ENCODE assay signal across 8 mouse cellular contexts in genomic region chr10:122986320-122987225, GRCm38 (mm10).
DNase-seq lines count a peak whose midpoint lies in the region; ATAC-seq and TF ChIP-seq lines count a peak whose summit lies in the region.

No protein-coding gene starts in this region.

- H3K4me2 ChIP-seq in embryonic facial prominence, embryonic 12.5 days (replicated peaks): peak overlapping the region; percentile 48
- peak overlapping the region; percentile 71 for H3K4me2 ChIP-seq in midbrain, postnatal 0 days (ENCODE audit: low read depth, low read length, poor library complexity, severe bottlenecking)
- H3K4me2 ChIP-seq in stomach, embryonic 16.5 days (ENCODE audit: low read depth, low read length): peak overlapping the region; percentile 61

- intact Hi-C loops in heart, adult 2 months (cut with DNase I): loop anchor here (5.0 to 10.0 kb wide), 4 partner anchors 44 to 309 kb away; partner anchors contain the start of gene Ppm1h

- TF ChIP-seq POLR2A in heart, adult 2 months (IDR thresholded peaks at IDR 0.05; ENCODE audit: insufficient read depth, low read depth, low read length): peak; percentile 50

- no peak; the same call in 1 of the 2 replicates for TF ChIP-seq EP300 in heart, adult 2 months (IDR thresholded peaks at IDR 0.05; ENCODE audit: insufficient read depth, low read depth, low read length)

- 0 out of 2 replicates have a peak, but pooled peaks cover 2% of the 10 kb centered on the region for H3K79me2 ChIP-seq in heart, adult 2 months (replicated peaks; ENCODE audit: control insufficient read depth, insufficient read depth, low read length)

- H3K9ac ChIP-seq in embryonic facial prominence, embryonic 12.5 days: peak overlapping the region; percentile 100
- peak overlapping the region; percentile 97 for H3K9ac ChIP-seq in heart, adult 2 months (ENCODE audit: low read depth, low read length)
- H3K9ac ChIP-seq in midbrain, postnatal 0 days (replicated peaks; ENCODE audit: low read length, poor library complexity, severe bottlenecking): peak overlapping the region; percentile 95
- H3K9ac ChIP-seq in stomach, embryonic 16.5 days (ENCODE audit: low read length): peak overlapping the region; percentile 98

- peak; percentile 22; the same call in 1 of the 2 replicates for TF ChIP-seq CTCF in heart, adult 2 months (IDR thresholded peaks at IDR 0.05)
- no peak for TF ChIP-seq CTCF in midbrain, postnatal 0 days (IDR thresholded peaks at IDR 0.05)

- H3K4me3 ChIP-seq in embryonic facial prominence, embryonic 12.5 days: peak overlapping the region; percentile 91
- peak overlapping the region; percentile 62 for H3K4me3 ChIP-seq in heart, adult 2 months
- peak overlapping the region; percentile 91 for H3K4me3 ChIP-seq in midbrain, postnatal 0 days (ENCODE audit: low read depth, low read length)
- H3K4me3 ChIP-seq in stomach, embryonic 16.5 days (replicated peaks; ENCODE audit: low read length): peak overlapping the region; percentile 92

- H3K4me1 ChIP-seq in embryonic facial prominence, embryonic 12.5 days: peaks cover 18% of the 10 kb centered on the region; the same call in 1 of the 2 replicates
- peaks cover 10% of the 10 kb centered on the region for H3K4me1 ChIP-seq in heart, adult 2 months (ENCODE audit: control insufficient read depth, insufficient read depth, low read length)
- H3K4me1 ChIP-seq in midbrain, postnatal 0 days (ENCODE audit: insufficient read depth, low read length): peaks cover 10% of the 10 kb centered on the region
- peaks cover 25% of the 10 kb centered on the region for H3K4me1 ChIP-seq in stomach, embryonic 16.5 days (ENCODE audit: control insufficient read depth, insufficient read depth, low read length)

- H3K27me3 ChIP-seq in embryonic facial prominence, embryonic 12.5 days: no peaks in the 10 kb centered on the region
- H3K27me3 ChIP-seq in heart, adult 2 months (ENCODE audit: control insufficient read depth, insufficient read depth, low read length): no peaks in the 10 kb centered on the region
- no peaks in the 10 kb centered on the region for H3K27me3 ChIP-seq in midbrain, postnatal 0 days (ENCODE audit: insufficient read depth, low read length)
- no peaks in the 10 kb centered on the region for H3K27me3 ChIP-seq in stomach, embryonic 16.5 days (ENCODE audit: control insufficient read depth, insufficient read depth, low read length)

- peak overlapping the region; percentile 100 for H3K27ac ChIP-seq in embryonic facial prominence, embryonic 12.5 days
- peak overlapping the region; percentile 99 for H3K27ac ChIP-seq in heart, adult 2 months
- peak overlapping the region; percentile 100 for H3K27ac ChIP-seq in midbrain, postnatal 0 days (ENCODE audit: low read depth, low read length)
- H3K27ac ChIP-seq in stomach, embryonic 16.5 days (ENCODE audit: low read length): peak overlapping the region; percentile 99

- DNase-seq in B cell, adult 2 months: peak; percentile 69 to 81
- DNase-seq in adrenal gland, postnatal 36 days: peak; percentile 86 to 89
- DNase-seq in heart, adult 2 months: peak; percentile 90 to 92
- peak; percentile 79 for DNase-seq in kidney, adult 9 months
- peak; percentile 89 for DNase-seq in liver
- DNase-seq in midbrain, postnatal 0 days (ENCODE audit: low spot score): peak; percentile 60

- H3K9me3 ChIP-seq in embryonic facial prominence, embryonic 12.5 days: no peaks in the 10 kb centered on the region
- no peaks in the 10 kb centered on the region for H3K9me3 ChIP-seq in midbrain, postnatal 0 days (ENCODE audit: low read length)
- H3K9me3 ChIP-seq in stomach, embryonic 16.5 days (replicated peaks; ENCODE audit: control insufficient read depth, low read length): no peaks in the 10 kb centered on the region

- peaks cover 16% of the 10 kb centered on the region for H3K36me3 ChIP-seq in embryonic facial prominence, embryonic 12.5 days
- H3K36me3 ChIP-seq in heart, adult 2 months (ENCODE audit: control insufficient read depth, insufficient read depth, low read length): peaks cover 21% of the 10 kb centered on the region
- H3K36me3 ChIP-seq in midbrain, postnatal 0 days (ENCODE audit: insufficient read depth, low read length): no peaks in the 10 kb centered on the region
- 0 out of 2 replicates have a peak, but pooled peaks cover 4% of the 10 kb centered on the region for H3K36me3 ChIP-seq in stomach, embryonic 16.5 days (ENCODE audit: control insufficient read depth, insufficient read depth, low read length)

- WGBS in embryonic facial prominence, embryonic 12.5 days: 9% methylated on average over 52 of the region's 54 CpGs
- WGBS in heart, adult 2 months: 8% methylated on average over 54 of the region's 54 CpGs
- 10% methylated on average over 53 of the region's 54 CpGs for WGBS in midbrain, postnatal 0 days
- 8% methylated on average over 44 of the region's 54 CpGs for WGBS in stomach, embryonic 16.5 days

- ATAC-seq in embryonic facial prominence, embryonic 12.5 days (ENCODE audit: insufficient number of reproducible peaks, insufficient read depth, low FRiP score, low TSS enrichment): peak; percentile 72
- peak; percentile 59 for ATAC-seq in midbrain, postnatal 0 days (ENCODE audit: low FRiP score)
- peak; percentile 84 for ATAC-seq in stomach, embryonic 16.5 days (ENCODE audit: insufficient read depth, low FRiP score)

Comparison
In these comparisons a context has a peak if more than half of its experiments do, and no peak if none do; other contexts are left out.
1. Peak in every context shown above with its lines: DNase-seq, ATAC-seq, H3K4me3 ChIP-seq and H3K27ac ChIP-seq.